Mouse (Mus musculus): ENCODE results near the gene Gbe1. TPM values are rescaled to one million over a fixed set of nuclear protein-coding genes. Genes with fewer than 3 reads are reported as not detected.

Gene Gbe1
- total and polyA plus RNA-seq, 2 experiments from 2014 or later, result 57.6 to 72.4 TPM

DNA sequence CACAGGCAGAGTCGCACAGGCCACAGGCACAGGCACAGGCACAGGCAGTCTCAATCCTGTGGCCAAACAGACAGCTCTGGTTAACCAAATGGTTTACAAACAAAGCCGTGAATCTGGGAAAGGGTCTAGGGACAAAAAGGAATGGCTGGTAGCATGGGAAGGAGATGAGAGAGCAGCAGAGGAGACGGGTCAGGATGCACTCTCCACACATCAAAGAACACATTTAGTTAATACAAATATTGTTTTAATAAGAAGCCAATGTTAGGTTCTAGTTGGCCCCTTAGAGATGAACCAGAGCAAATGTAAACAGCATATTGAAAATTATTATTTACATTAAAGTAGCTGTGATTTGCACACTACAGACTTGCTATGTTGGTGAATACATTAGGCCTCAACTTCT lies 166.7 kb downstream of the Gbe1 start:
- ATAC-seq (ENCODE audit: insufficient read depth, low read depth), result no peak
- H3K4me3 ChIP-seq (ENCODE audit: low read depth, low read length), result no peak overlapping the region
- no peaks in the 10 kb centered on the region for H3K27me3 ChIP-seq (ENCODE audit: control insufficient read depth, insufficient read depth, low read length)
- no peak overlapping the region for H3K4me2 ChIP-seq (ENCODE audit: low read depth, low read length)
- no peak for DNase-seq (ENCODE audit: low spot score)
- WGBS, result 88% methylated on average over 3 of the region's 3 CpGs
- H3K4me1 ChIP-seq (ENCODE audit: control insufficient read depth, insufficient read depth), result no peaks in the 10 kb centered on the region
- no peak overlapping the region for H3K27ac ChIP-seq (ENCODE audit: low read depth)
- no peak overlapping the region for H3K9ac ChIP-seq (replicated peaks; ENCODE audit: low read depth, low read length)
- no peaks in the 10 kb centered on the region for H3K9me3 ChIP-seq (replicated peaks; ENCODE audit: control insufficient read depth, low read length)
- no peak for TF ChIP-seq CTCF (IDR thresholded peaks at IDR 0.05; ENCODE audit: low read depth)
- no peak for TF ChIP-seq EP300 (IDR thresholded peaks at IDR 0.05; ENCODE audit: low read depth)
- no peaks in the 10 kb centered on the region for H3K36me3 ChIP-seq (replicated peaks; ENCODE audit: control insufficient read depth, insufficient read depth, low read length)

DNA sequence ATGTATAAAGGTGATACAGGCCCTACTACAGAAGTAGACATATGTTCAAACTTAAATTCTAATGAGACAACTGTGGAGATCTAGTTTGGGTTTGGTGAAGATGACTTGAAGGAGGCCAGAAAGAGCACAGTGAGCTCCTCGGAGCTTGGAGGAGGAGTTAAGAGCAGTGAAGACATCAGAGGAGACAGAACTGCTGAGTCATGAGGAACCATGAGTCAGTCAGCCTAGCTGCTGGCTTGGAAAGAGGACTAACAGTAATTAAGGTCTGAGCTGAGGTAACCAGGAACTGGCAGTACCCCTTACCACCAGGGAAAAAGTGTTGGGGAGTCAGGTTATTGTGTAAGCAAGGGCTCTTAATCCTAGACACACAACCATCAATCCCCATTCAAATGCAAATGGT lies 192.7 kb downstream of the Gbe1 start:
- no peak overlapping the region for H3K4me2 ChIP-seq (ENCODE audit: low read depth, low read length)
- no peak overlapping the region for H3K27ac ChIP-seq (ENCODE audit: low read depth)
- 68% methylated on average over 1 of the region's 1 CpGs for WGBS
- no peaks in the 10 kb centered on the region for H3K27me3 ChIP-seq (ENCODE audit: control insufficient read depth, insufficient read depth, low read length)
- no peak for TF ChIP-seq EP300 (IDR thresholded peaks at IDR 0.05; ENCODE audit: low read depth)
- no peak for TF ChIP-seq CTCF (IDR thresholded peaks at IDR 0.05; ENCODE audit: low read depth)
- H3K9ac ChIP-seq (replicated peaks; ENCODE audit: low read depth, low read length), result no peak overlapping the region
- no peaks in the 10 kb centered on the region for H3K4me1 ChIP-seq (ENCODE audit: control insufficient read depth, insufficient read depth)
- H3K9me3 ChIP-seq (replicated peaks; ENCODE audit: control insufficient read depth, low read length), result no peaks in the 10 kb centered on the region
- H3K36me3 ChIP-seq (replicated peaks; ENCODE audit: control insufficient read depth, insufficient read depth, low read length), result no peaks in the 10 kb centered on the region
- no peak for ATAC-seq (ENCODE audit: insufficient read depth, low read depth)
- H3K4me3 ChIP-seq (ENCODE audit: low read depth, low read length), result no peak overlapping the region
- no peak for DNase-seq (ENCODE audit: low spot score)

DNA sequence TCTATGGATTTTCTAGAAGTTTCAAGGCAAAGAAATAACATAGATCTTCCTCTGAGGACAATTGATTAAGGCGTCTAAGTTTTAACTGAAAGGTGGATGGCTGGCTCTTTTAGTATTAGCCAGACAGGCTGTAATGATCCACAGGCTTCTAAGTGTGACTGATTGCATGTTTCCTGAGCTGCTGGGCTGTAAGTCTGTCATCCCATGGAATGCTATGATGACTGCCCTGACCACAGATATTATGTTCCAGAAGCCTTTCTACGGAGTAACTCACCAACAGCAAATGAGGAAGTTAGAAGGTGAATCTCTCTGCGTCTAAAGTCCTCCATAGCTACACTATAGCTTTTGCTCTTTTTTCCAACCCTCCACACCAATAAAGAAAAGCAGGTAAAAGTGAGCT lies 197.2 kb downstream of the Gbe1 start:
- TF ChIP-seq CTCF (IDR thresholded peaks at IDR 0.05; ENCODE audit: low read depth) (no peak), EP300 (IDR thresholded peaks at IDR 0.05; ENCODE audit: low read depth) (no peak)
- no peaks in the 10 kb centered on the region for H3K27me3 ChIP-seq (ENCODE audit: control insufficient read depth, insufficient read depth, low read length)
- no peaks in the 10 kb centered on the region for H3K4me1 ChIP-seq (ENCODE audit: control insufficient read depth, insufficient read depth)
- H3K9ac ChIP-seq (replicated peaks; ENCODE audit: low read depth, low read length), result no peak overlapping the region
- ATAC-seq (ENCODE audit: insufficient read depth, low read depth), result no peak
- WGBS, result 84% methylated on average over 3 of the region's 3 CpGs
- H3K27ac ChIP-seq (ENCODE audit: low read depth), result no peak overlapping the region
- no peaks in the 10 kb centered on the region for H3K9me3 ChIP-seq (replicated peaks; ENCODE audit: control insufficient read depth, low read length)
- no peak for DNase-seq (ENCODE audit: low spot score)
- no peaks in the 10 kb centered on the region for H3K36me3 ChIP-seq (replicated peaks; ENCODE audit: control insufficient read depth, insufficient read depth, low read length)
- H3K4me3 ChIP-seq (ENCODE audit: low read depth, low read length), result no peak overlapping the region
- H3K4me2 ChIP-seq (ENCODE audit: low read depth, low read length), result no peak overlapping the region

DNA sequence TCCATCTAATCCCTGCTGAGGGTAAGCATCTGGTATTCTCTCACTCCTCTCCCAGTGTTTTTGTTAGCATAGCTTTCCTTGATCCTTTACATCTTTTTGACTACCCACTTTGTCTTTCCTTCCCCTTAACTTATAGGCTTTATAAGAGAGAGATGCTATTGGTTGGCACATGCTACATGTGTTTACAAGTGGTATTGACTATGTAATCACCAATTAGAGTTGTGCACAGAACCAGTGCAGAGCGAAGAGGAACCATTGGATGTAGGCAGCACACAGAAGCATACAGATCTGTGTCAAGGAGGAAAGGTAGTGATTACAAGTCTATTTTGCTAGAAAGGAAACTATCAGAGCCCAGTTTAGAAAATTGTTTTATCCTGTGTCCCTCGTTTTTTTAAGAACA lies 209.1 kb downstream of the Gbe1 start:
- no peak overlapping the region for H3K27ac ChIP-seq (ENCODE audit: low read depth)
- TF ChIP-seq CTCF (IDR thresholded peaks at IDR 0.05; ENCODE audit: low read depth), result no peak
- TF ChIP-seq EP300 (IDR thresholded peaks at IDR 0.05; ENCODE audit: low read depth), result no peak
- H3K36me3 ChIP-seq (replicated peaks; ENCODE audit: control insufficient read depth, insufficient read depth, low read length), result no peaks in the 10 kb centered on the region
- no peak overlapping the region for H3K9ac ChIP-seq (replicated peaks; ENCODE audit: low read depth, low read length)
- ATAC-seq (ENCODE audit: insufficient read depth, low read depth) (no peak), DNase-seq (ENCODE audit: low spot score) (no peak)
- no peaks in the 10 kb centered on the region for H3K27me3 ChIP-seq (ENCODE audit: control insufficient read depth, insufficient read depth, low read length)
- H3K4me3 ChIP-seq (ENCODE audit: low read depth, low read length), result no peak overlapping the region
- H3K4me2 ChIP-seq (ENCODE audit: low read depth, low read length), result no peak overlapping the region
- peaks cover 2% of the 10 kb centered on the region; the same call in 1 of the 2 replicates for H3K4me1 ChIP-seq (ENCODE audit: control insufficient read depth, insufficient read depth)
- WGBS, result 81% methylated on average over 2 of the region's 2 CpGs
- no peaks in the 10 kb centered on the region for H3K9me3 ChIP-seq (replicated peaks; ENCODE audit: control insufficient read depth, low read length)

DNA sequence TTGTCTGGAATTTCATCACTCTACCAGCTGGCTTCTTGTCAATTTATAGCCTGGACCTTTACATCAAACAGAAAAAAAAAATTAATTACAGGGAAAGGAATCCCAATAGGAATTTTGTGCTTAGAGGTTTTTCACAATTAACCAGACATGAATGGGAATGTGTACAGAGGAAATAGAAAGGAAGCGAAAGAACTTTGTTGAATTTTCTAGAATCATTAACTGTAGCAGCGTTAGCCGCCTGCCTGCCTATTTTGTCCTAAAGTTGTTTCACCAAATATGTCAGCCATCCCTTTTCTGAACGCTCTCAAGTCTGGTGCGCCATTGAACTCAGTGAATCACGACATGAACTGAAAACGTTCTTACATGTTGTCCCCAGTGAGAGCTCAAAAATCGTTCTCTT lies 209.8 kb downstream of the Gbe1 start:
- Histone ChIP-seq H3K4me3 (ENCODE audit: low read depth, low read length) (no peak overlapping the region), H3K4me2 (ENCODE audit: low read depth, low read length) (no peak overlapping the region), H3K9ac (replicated peaks; ENCODE audit: low read depth, low read length) (no peak overlapping the region), H3K27me3 (ENCODE audit: control insufficient read depth, insufficient read depth, low read length) (no peaks in the 10 kb centered on the region), H3K4me1 (ENCODE audit: control insufficient read depth, insufficient read depth) (peaks cover 2% of the 10 kb centered on the region; the same call in 1 of the 2 replicates), H3K9me3 (replicated peaks; ENCODE audit: control insufficient read depth, low read length) (no peaks in the 10 kb centered on the region), H3K27ac (ENCODE audit: low read depth) (no peak overlapping the region), H3K36me3 (replicated peaks; ENCODE audit: control insufficient read depth, insufficient read depth, low read length) (no peaks in the 10 kb centered on the region)
- 91% methylated on average over 8 of the region's 8 CpGs for WGBS
- TF ChIP-seq CTCF (IDR thresholded peaks at IDR 0.05; ENCODE audit: low read depth) (no peak), EP300 (IDR thresholded peaks at IDR 0.05; ENCODE audit: low read depth) (no peak)
- DNase-seq (ENCODE audit: low spot score), result no peak
- no peak for ATAC-seq (ENCODE audit: insufficient read depth, low read depth)

DNA sequence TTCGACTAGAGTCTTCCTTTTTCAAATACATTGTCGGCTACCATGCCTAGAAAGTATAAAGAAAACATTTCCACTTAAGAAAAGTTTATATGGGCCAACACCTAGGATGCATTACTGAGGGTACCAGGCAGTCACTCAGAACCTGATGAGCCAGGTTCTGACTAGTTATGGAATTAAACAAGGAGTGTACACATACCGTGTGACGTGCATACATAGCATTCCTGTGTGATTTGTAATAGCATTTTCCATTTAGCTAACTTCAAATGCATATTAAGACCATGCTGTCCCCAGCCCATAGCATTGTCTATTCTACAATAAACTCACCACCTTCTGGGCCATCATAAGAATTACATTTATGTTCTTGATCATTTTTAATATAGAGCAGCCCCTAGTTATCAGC lies 210.5 kb downstream of the Gbe1 start:
- H3K4me2 ChIP-seq (ENCODE audit: low read depth, low read length), result no peak overlapping the region
- no peak overlapping the region for H3K4me3 ChIP-seq (ENCODE audit: low read depth, low read length)
- WGBS, result 60% methylated on average over 4 of the region's 4 CpGs
- H3K9me3 ChIP-seq (replicated peaks; ENCODE audit: control insufficient read depth, low read length), result no peaks in the 10 kb centered on the region
- DNase-seq (ENCODE audit: low spot score), result no peak
- no peaks in the 10 kb centered on the region for H3K27me3 ChIP-seq (ENCODE audit: control insufficient read depth, insufficient read depth, low read length)
- no peaks in the 10 kb centered on the region for H3K36me3 ChIP-seq (replicated peaks; ENCODE audit: control insufficient read depth, insufficient read depth, low read length)
- no peak overlapping the region for H3K9ac ChIP-seq (replicated peaks; ENCODE audit: low read depth, low read length)
- peaks cover 2% of the 10 kb centered on the region; the same call in 1 of the 2 replicates for H3K4me1 ChIP-seq (ENCODE audit: control insufficient read depth, insufficient read depth)
- H3K27ac ChIP-seq (ENCODE audit: low read depth), result no peak overlapping the region
- ATAC-seq (ENCODE audit: insufficient read depth, low read depth), result peak; percentile 71; the same call in 1 of the 2 replicates
- TF ChIP-seq EP300 (IDR thresholded peaks at IDR 0.05; ENCODE audit: low read depth) (no peak), CTCF (IDR thresholded peaks at IDR 0.05; ENCODE audit: low read depth) (no peak)

All from heart, postnatal 0 days (tissue).